Mouse (Mus musculus) embryonic facial prominence, embryonic 10.5 days (tissue): ENCODE results near the gene Fhl3. TPM values are rescaled to one million over a fixed set of nuclear protein-coding genes. Genes with fewer than 3 reads are reported as not detected.

ENCODE experiments used
- DNase-seq: peaks from one replicate; pipeline ENCODE4 v3.0.0-alpha.2; 2017; ENCODE audit warnings: low spot score
- H3K27ac ChIP-seq: fragments of 300-500 bp; sonication (generic); replicated peaks from 2 replicates; pipeline ENCODE4 v1.5.1; 2016; ENCODE audit warnings: mild to moderate bottlenecking
- H3K27me3 ChIP-seq: fragments of 300-500 bp; sonication (generic); replicated peaks from 2 replicates; pipeline ENCODE4 v1.6.1; 2016; ENCODE audit warnings: low read depth, mild to moderate bottlenecking; ENCODE audit not compliant: poor library complexity, severe bottlenecking
- H3K36me3 ChIP-seq: fragments of 300-500 bp; sonication (generic); replicated peaks from 2 replicates; pipeline ENCODE4 v1.6.1; 2016; ENCODE audit warnings: mild to moderate bottlenecking, moderate library complexity
- H3K4me1 ChIP-seq: fragments of 300-500 bp; sonication (generic); 2 replicates; pipeline ENCODE4 v1.6.1; 2016
- H3K4me3 ChIP-seq: fragments of 300-500 bp; sonication (generic); 2 replicates; pipeline ENCODE4 v1.5.1; 2016; ENCODE audit warnings: mild to moderate bottlenecking, moderate library complexity
- H3K9me3 ChIP-seq: fragments of 300-500 bp; sonication (generic); 2 replicates; pipeline ENCODE4 v1.6.1; 2016; ENCODE audit warnings: mild to moderate bottlenecking
- WGBS: fragments of 180-500 bp; shearing (Covaris S2); methylation state at CpG from one replicate; pipeline ENCODE4 v1.1.7; 2016; 5-methylcytosine and 5-hydroxymethylcytosine counted together
- polyA plus RNA-seq: library from polyadenylated mRNA; unstranded; fragments of >200 nt; fragmentation: Nextera tagmentation; extraction: Ambion mirVana; gene quantifications from 2 replicates; pipeline ENCODE4 v1.2.1, GENCODE M21; 2016

The Fhl3 gene
- polyA plus RNA-seq, 1 experiment from 2014 or later, result 15.5 TPM

- DNase-seq, result no peak
- Histone ChIP-seq H3K36me3 (peaks cover 86% of the 10 kb centered on the region), H3K4me3 (no peak overlapping the region), H3K4me1 (peaks cover 15% of the 10 kb centered on the region), H3K27me3 (no peaks in the 10 kb centered on the region), H3K27ac (no peak overlapping the region), H3K9me3 (no peaks in the 10 kb centered on the region)
- WGBS, result 97% methylated on average over 4 of the region's 4 CpGs
Measured at GRCm38 (mm10) chr4:124719101-124719500, 18.6 kb downstream of the Fhl3 start.

- H3K4me3 ChIP-seq, result no peak overlapping the region
- 91% methylated on average over 6 of the region's 6 CpGs for WGBS
- peaks cover 100% of the 10 kb centered on the region for H3K36me3 ChIP-seq
Measured at GRCm38 (mm10) chr4:124726121-124726520, 25.6 kb downstream of the Fhl3 start.

DNA sequence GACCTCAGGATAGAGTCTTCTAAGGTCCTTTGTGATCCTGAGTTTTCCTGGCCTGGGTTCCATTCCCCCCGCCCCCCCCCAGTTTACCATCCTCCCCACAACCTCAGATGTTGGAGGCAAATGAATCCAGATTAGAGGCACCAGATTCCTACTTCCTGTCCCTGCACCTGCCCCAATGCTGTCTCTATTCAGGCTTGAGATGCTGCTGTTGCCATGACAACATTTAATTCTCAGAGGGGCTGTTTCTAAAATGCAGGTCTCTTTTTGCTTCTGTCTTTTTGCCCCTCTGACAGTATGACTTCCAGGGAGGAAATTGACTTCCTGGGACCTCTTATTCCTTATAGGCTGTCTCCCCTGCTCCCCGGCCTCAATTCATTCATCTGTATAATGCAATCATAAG is 36.5 kb downstream of the Fhl3 start:
- Histone ChIP-seq H3K27ac (no peak overlapping the region), H3K9me3 (no peaks in the 10 kb centered on the region), H3K4me3 (no peak overlapping the region), H3K4me1 (peaks cover 11% of the 10 kb centered on the region), H3K36me3 (peaks cover 28% of the 10 kb centered on the region), H3K27me3 (no peaks in the 10 kb centered on the region)
- WGBS, result 79% methylated on average over 2 of the region's 2 CpGs
- DNase-seq, result no peak

More at GRCm38 (mm10) chr4:124726121-124726520, 25.6 kb downstream of the Fhl3 start:
- Histone ChIP-seq H3K27ac (no peak overlapping the region), H3K4me1 (no peaks in the 10 kb centered on the region), H3K9me3 (no peaks in the 10 kb centered on the region), H3K27me3 (no peaks in the 10 kb centered on the region)
- DNase-seq, result no peak

- 62% methylated on average over 5 of the region's 5 CpGs for WGBS
- Histone ChIP-seq H3K27ac (no peak overlapping the region), H3K9me3 (no peaks in the 10 kb centered on the region), H3K4me1 (peaks cover 17% of the 10 kb centered on the region), H3K36me3 (peaks cover 23% of the 10 kb centered on the region), H3K27me3 (no peaks in the 10 kb centered on the region), H3K4me3 (no peak overlapping the region)
- no peak for DNase-seq
Measured at GRCm38 (mm10) chr4:124737486-124737885, 37.0 kb downstream of the Fhl3 start.

GRCm38 (mm10) chr4:124738013-124738412 is 37.5 kb downstream of the Fhl3 start:
- DNase-seq, result no peak
- Histone ChIP-seq H3K4me3 (no peak overlapping the region), H3K27ac (no peak overlapping the region), H3K27me3 (no peaks in the 10 kb centered on the region), H3K4me1 (peaks cover 17% of the 10 kb centered on the region), H3K36me3 (peaks cover 18% of the 10 kb centered on the region), H3K9me3 (no peaks in the 10 kb centered on the region)
- 54% methylated on average over 4 of the region's 4 CpGs for WGBS

- no peak for DNase-seq
- peaks cover 17% of the 10 kb centered on the region for H3K4me1 ChIP-seq
- no peaks in the 10 kb centered on the region for H3K9me3 ChIP-seq
- H3K27ac ChIP-seq, result no peak overlapping the region
- peaks cover 10% of the 10 kb centered on the region for H3K36me3 ChIP-seq
- H3K4me3 ChIP-seq, result no peak overlapping the region
- 62% methylated on average over 1 of the region's 1 CpGs for WGBS
- H3K27me3 ChIP-seq, result no peaks in the 10 kb centered on the region
Measured at GRCm38 (mm10) chr4:124738783-124739182, 38.3 kb downstream of the Fhl3 start.

DNA sequence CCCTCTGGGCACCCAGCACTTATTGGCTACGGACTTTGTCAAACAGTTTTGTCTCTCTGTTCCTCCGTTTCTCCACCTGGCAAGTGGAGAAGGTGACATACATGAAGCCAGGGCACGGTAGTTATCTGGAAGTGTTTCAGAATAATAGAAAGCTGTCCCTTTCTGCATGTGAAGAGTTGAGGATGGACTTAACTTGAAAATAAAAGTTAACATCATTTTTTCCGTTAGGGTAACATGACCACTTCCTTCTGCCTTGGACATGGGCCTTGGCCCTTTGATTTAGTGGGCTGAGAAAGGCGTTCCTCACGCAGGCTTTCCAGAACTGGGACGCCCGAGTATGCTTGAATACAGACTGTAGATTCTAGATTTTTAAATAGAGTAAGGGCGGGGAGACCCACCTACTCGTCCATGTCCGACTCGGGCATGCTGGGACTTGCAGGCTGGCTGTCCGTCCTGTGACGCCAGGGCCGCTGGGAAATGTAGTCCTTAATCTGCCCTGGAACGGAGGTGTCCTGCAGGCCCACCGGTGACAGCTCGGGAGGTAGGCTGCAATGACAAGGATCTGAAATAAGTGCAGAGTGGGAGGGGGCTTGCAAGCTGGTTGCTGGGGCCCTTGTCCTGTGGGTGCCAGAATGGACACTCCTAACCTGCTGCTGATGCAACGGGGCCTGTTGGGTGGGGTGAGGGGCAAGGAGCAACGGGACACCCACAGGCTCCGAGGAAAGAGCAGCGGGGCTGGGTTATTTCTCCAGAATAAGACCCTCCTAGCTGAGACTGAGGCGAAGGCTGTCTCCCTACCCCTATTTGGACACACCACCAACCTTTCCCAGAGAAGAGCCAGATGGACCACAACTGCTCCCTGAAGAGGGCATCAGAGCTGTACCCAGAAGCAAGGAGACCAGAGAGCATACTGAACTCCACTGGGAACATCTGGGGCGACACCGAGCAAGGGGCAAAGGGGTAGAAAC is 41.2 kb downstream of the Fhl3 start, which contains the start of gene Inpp5b:
Gene Inpp5b (plus strand): TSS at position 475 of the 968 bp plus-strand sequence.
- 19% methylated on average over 25 of the region's 25 CpGs for WGBS
- Histone ChIP-seq H3K36me3 (no peaks in the 10 kb centered on the region), H3K4me1 (peaks cover 17% of the 10 kb centered on the region), H3K27me3 (no peaks in the 10 kb centered on the region), H3K9me3 (no peaks in the 10 kb centered on the region), H3K27ac (peak within 1 kb of the TSS; percentile 65), H3K4me3 (peak within 1 kb of the TSS; percentile 67)
- DNase-seq, result peak; percentile 79

GRCm38 (mm10) chr4:124742839-124743238 is 42.3 kb downstream of the Fhl3 start:
- no peaks in the 10 kb centered on the region for H3K9me3 ChIP-seq
- no peak for DNase-seq
- H3K4me1 ChIP-seq, result peaks cover 13% of the 10 kb centered on the region
- H3K4me3 ChIP-seq, result no peak overlapping the region
- H3K27me3 ChIP-seq, result no peaks in the 10 kb centered on the region
- no peaks in the 10 kb centered on the region for H3K36me3 ChIP-seq
- WGBS, result 86% methylated on average over 11 of the region's 11 CpGs
- H3K27ac ChIP-seq, result no peak overlapping the region

DNA sequence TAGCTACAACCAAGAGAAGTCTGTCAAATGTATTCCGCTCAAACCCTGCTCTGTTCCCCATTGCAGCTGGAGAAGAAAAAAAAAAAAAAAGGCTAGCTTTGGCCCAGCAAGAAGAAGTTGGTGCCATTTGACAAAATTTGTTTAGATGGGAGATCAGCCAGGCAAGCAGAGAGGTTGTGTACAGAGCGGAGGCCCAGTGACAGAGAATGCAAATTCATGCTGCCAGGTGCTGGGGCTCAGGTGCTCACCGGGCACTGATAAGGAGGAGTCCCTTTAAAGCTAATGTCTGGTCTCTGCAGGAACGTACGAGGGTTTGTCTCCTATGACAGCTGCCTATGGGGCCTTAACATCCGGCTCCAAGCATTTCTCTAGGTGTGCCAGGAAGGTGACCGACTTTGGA is 46.1 kb downstream of the Fhl3 start:
- Histone ChIP-seq H3K9me3 (no peaks in the 10 kb centered on the region), H3K4me3 (no peak overlapping the region), H3K27me3 (peaks cover 16% of the 10 kb centered on the region), H3K4me1 (peaks cover 15% of the 10 kb centered on the region), H3K36me3 (no peaks in the 10 kb centered on the region), H3K27ac (no peak overlapping the region)
- DNase-seq, result no peak
- WGBS, result 78% methylated on average over 7 of the region's 7 CpGs

DNA sequence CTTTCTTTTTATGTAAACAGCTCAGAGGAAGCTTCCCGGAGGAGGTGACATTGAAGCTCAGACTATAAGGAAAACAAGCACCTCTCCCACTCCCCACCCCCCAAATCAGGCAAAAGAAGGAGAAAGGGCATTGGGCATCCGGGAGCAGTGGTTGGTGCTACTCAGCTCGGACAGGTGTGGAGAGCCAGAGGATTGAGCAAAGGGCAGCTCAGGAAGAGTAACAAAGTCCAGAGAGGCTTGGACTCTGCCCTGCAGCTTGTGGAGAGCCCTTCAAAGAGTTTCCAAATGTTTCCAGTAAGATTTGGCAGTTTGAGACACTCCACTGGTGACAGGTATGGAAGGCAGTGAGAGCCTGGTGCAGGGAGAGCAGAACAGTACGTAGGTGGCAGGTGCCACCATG is 47.4 kb downstream of the Fhl3 start:
- Histone ChIP-seq H3K27ac (no peak overlapping the region), H3K36me3 (no peaks in the 10 kb centered on the region), H3K27me3 (peaks cover 16% of the 10 kb centered on the region), H3K9me3 (no peaks in the 10 kb centered on the region), H3K4me1 (peaks cover 19% of the 10 kb centered on the region), H3K4me3 (no peak overlapping the region)
- DNase-seq, result no peak
- WGBS, result 61% methylated on average over 4 of the region's 4 CpGs

GRCm38 (mm10) chr4:124751300-124752250 is 51.1 kb downstream of the Fhl3 start:
- peaks cover 16% of the 10 kb centered on the region for H3K27me3 ChIP-seq
- under 1% methylated on average over 75 of the region's 75 CpGs for WGBS
- H3K9me3 ChIP-seq, result no peaks in the 10 kb centered on the region
- H3K27ac ChIP-seq, result peak overlapping the region; percentile 75
- DNase-seq, result peak; percentile 97
- H3K36me3 ChIP-seq, result no peaks in the 10 kb centered on the region
- peak overlapping the region; percentile 83 for H3K4me3 ChIP-seq
- peaks cover 27% of the 10 kb centered on the region for H3K4me1 ChIP-seq
